Mouse (Mus musculus) lung, adult 2 months (tissue): ENCODE measurements around the gene Bcl2l12.

Source experiments
- CTCF ChIP-seq: fragments of 200-500 bp; IDR thresholded peaks from 2 replicates; pipeline ENCODE4 v1.5.1; 2011; ENCODE audit warnings: mild to moderate bottlenecking, low read length, control low read depth; ENCODE audit not compliant: insufficient read depth
- POLR2A ChIP-seq: fragments of 200-500 bp; IDR thresholded peaks from 2 replicates; pipeline ENCODE4 v1.6.1; 2011; ENCODE audit warnings: low read depth, mild to moderate bottlenecking, control low read depth, low read length, borderline replicate concordance; ENCODE audit errors: extremely low read depth

GRCm38 (mm10) chr7:44974383-44975116 is 24.0 kb downstream of the Bcl2l12 start, which contains the start of gene Cpt1c:
- TF ChIP-seq CTCF (no peak), POLR2A (peak; percentile 47; the same call in 1 of the 2 replicates)
